Mouse (Mus musculus): ENCODE results near the gene Oas2.

Oas2 gene

GRCm38 (mm10) chr5:120696057-120696743, 53.5 kb downstream of the Oas2 start:
- no peak for DNase-seq (ENCODE audit: low spot score in 2 of 2)

- DNase-seq (ENCODE audit: low spot score in 2 of 2): no peak
These were observed 55.0 kb downstream of the Oas2 start for GRCm38 (mm10) chr5:120694695-120695074.

- no peak for DNase-seq (ENCODE audit: low spot score in 2 of 2)
These were observed 55.5 kb downstream of the Oas2 start for GRCm38 (mm10) chr5:120693931-120694694.

- no peak for DNase-seq (ENCODE audit: low spot score in 2 of 2)
These were observed 57.6 kb downstream of the Oas2 start for GRCm38 (mm10) chr5:120692034-120692433.

GRCm38 (mm10) chr5:120690417-120690816, 59.2 kb downstream of the Oas2 start:
- no peak for DNase-seq (ENCODE audit: low spot score in 2 of 2)

- no peak for DNase-seq (ENCODE audit: low spot score in 2 of 2)
These were observed 61.2 kb downstream of the Oas2 start for GRCm38 (mm10) chr5:120688434-120688833.

- no peak for DNase-seq (ENCODE audit: low spot score in 2 of 2)
These were observed 61.8 kb downstream of the Oas2 start for GRCm38 (mm10) chr5:120687897-120688296.

- DNase-seq (ENCODE audit: low spot score in 2 of 2): no peak
These were observed 62.2 kb downstream of the Oas2 start for GRCm38 (mm10) chr5:120687484-120687851.

- DNase-seq (ENCODE audit: low spot score in 2 of 2): no peak
These were observed 62.7 kb downstream of the Oas2 start for GRCm38 (mm10) chr5:120686749-120687483.

GRCm38 (mm10) chr5:120685678-120686077, 64.0 kb downstream of the Oas2 start:
- no peak for DNase-seq (ENCODE audit: low spot score in 2 of 2)

GRCm38 (mm10) chr5:120682982-120683771, 66.5 kb downstream of the Oas2 start:
- DNase-seq (ENCODE audit: low spot score in 2 of 2): no peak

- DNase-seq (ENCODE audit: low spot score in 2 of 2): no peak
These were observed 68.7 kb downstream of the Oas2 start for GRCm38 (mm10) chr5:120680918-120681317.

Measured in heart, adult 9 months (tissue).